Mouse (Mus musculus) WW6 (cell line): ENCODE measurements around the gene Cand1.

Experiments
- DNase-seq: peaks from one replicate; pipeline ENCODE4 v3.0.0-alpha.2; 2013; ENCODE audit warnings: low read depth, low spot score

Cand1 gene

GRCm38 (mm10) chr10:119211251-119211650 lies 28.6 kb downstream of the Cand1 start:
- DNase-seq = no peak

GRCm38 (mm10) chr10:119206309-119206932 lies 33.4 kb downstream of the Cand1 start:
- no peak for DNase-seq

GRCm38 (mm10) chr10:119205229-119205628 lies 34.6 kb downstream of the Cand1 start:
- no peak for DNase-seq

GRCm38 (mm10) chr10:119204334-119204946 lies 35.4 kb downstream of the Cand1 start:
- no peak for DNase-seq

- no peak for DNase-seq
Measured at GRCm38 (mm10) chr10:119199864-119200263, 40.0 kb downstream of the Cand1 start.

- DNase-seq = no peak
Measured at GRCm38 (mm10) chr10:119198186-119198880, 41.5 kb downstream of the Cand1 start.

GRCm38 (mm10) chr10:119197621-119198150 lies 42.2 kb downstream of the Cand1 start:
- DNase-seq = no peak

- no peak for DNase-seq
Measured at GRCm38 (mm10) chr10:119192598-119193372, 47.1 kb downstream of the Cand1 start.

GRCm38 (mm10) chr10:119187720-119188119 lies 52.1 kb downstream of the Cand1 start:
- DNase-seq = no peak

GRCm38 (mm10) chr10:119169656-119170055 lies 70.2 kb downstream of the Cand1 start:
- no peak for DNase-seq

- DNase-seq = no peak
Measured at GRCm38 (mm10) chr10:119169237-119169636, 70.6 kb downstream of the Cand1 start.

- peak; percentile 16 for DNase-seq
Measured at GRCm38 (mm10) chr10:119168791-119169190, 71.1 kb downstream of the Cand1 start.

GRCm38 (mm10) chr10:119167858-119168257 lies 72.0 kb downstream of the Cand1 start:
- no peak for DNase-seq

- no peak for DNase-seq
Measured at GRCm38 (mm10) chr10:119165051-119165450, 74.8 kb downstream of the Cand1 start.

- DNase-seq = no peak
Measured at GRCm38 (mm10) chr10:119161820-119162382, 78.0 kb downstream of the Cand1 start.

- no peak for DNase-seq
Measured at GRCm38 (mm10) chr10:119160161-119160560, 79.7 kb downstream of the Cand1 start.

GRCm38 (mm10) chr10:119149261-119149660 lies 90.6 kb downstream of the Cand1 start:
- DNase-seq = no peak
